Mouse (Mus musculus): ENCODE results near the gene Snap47.

Gene Snap47

DNA sequence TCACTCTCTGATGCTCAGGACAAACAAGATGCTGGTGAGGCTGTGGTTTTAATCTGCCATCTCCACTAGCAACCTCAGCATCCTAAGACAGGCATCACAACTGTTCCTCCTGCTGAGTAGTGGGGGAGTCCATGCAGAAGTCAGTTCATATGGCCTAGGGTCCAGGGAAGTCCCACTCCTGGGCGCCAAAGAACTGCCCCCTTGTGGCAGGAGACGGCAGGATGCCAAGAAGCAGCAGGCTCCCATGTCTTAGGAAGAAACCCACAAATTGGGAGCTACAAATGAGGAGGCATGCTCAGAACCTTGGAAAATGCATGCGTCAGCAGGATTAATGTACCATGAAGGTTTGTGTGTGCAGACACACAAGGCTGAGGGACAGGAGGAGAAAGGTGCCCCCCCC, 84.4 kb downstream of the Snap47 start:
- no peak for DNase-seq

DNA sequence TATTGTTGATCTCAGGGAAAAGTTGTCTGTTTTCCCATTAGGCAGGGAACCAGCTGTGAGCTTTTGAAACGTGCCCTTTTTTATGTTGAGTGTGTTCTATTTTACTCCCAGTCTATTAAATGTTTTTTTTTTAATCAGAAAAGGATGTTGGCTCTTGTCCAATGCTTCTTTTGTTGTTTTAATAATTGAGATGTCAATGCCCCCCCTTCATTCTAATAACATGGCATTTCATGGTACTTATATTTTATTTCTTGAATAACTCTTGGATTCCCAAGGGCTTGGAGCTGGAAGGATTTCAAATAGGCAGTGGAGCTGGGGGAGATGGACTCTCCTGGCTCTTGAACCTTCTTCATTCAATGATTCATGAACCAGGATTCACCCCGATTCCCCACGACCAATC, 85.0 kb downstream of the Snap47 start:
- no peak for DNase-seq

DNA sequence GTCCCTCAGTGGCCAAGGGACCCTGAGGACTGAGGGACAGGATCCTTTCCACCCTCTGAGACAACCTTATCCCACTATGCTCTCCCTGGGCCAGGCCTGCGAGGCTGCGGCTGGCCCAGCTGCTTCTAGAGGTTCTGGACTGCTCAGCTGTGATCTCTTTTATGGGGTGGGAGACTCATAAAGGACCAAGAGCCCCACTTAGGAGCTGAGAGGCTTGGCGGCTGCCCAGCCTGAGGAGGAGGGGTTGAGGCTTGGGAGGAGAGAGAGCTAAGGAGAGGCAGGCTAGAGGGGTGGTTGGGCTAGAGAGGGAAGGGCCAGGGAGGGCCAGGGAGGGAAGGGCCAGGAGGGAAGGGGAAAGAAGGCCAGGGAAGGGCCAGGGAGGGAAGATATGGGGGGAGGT, 86.6 kb downstream of the Snap47 start:
- no peak for DNase-seq

DNA sequence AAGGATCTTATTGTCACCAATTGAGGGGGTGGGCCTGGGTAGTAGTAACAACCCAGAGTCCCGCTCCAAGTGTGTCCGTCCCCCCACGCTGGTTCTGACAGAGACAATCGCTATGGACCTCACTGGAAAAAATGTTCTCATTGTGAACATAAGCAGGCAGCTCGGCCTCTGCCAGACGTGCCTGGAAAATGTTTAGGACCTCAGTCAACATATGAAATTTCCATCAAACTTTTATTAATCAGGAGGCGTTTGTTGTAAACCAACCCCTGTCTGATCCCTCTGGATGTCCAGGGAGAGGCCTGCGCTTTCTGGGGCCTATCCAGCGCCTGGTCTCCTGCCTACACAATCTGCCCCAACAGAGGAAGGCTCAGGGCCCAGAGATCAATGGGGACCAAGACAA, 87.0 kb downstream of the Snap47 start:
- DNase-seq, result no peak

DNA sequence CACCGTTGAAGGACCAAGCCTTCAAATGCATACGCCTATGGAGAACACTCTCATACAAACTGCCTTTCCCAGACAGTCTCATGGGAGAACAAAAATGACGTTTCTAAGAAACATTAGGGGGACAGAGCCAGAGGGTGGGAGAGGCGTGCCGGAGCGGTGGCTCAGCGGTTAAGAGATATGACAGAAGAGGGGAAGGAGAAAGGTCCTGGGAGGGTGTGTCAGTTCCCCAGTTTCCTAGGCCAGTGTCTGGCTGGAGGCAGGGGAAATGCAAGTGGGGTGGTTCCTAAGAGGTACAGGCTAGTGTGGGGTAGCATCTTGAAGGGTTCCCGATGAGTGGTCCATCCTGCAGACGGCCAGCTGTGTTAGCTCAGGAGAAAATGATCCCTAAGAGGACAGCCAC, 89.7 kb downstream of the Snap47 start:
- DNase-seq, result no peak

All from cerebellum, adult 11-12 months (tissue).